In genomic region chr14:30671095-30671985, GRCm38 (mm10) we compare ENCODE assay signal across 8 mouse cellular contexts. TPM values are rescaled to one million over a fixed set of nuclear protein-coding genes. Genes with fewer than 3 reads are reported as not detected.
DNase-seq lines count a peak whose midpoint lies in the region; ATAC-seq and TF ChIP-seq lines count a peak whose summit lies in the region.

No protein-coding gene starts in this region.

- H3K4me3 ChIP-seq in stomach, postnatal 0 days (ENCODE audit: low read depth, low read length) = no peak overlapping the region

- no peak for TF ChIP-seq CTCF in stomach, postnatal 0 days (IDR thresholded peaks at IDR 0.05; ENCODE audit: low read depth)

- no peak overlapping the region for H3K4me2 ChIP-seq in stomach, postnatal 0 days (replicated peaks; ENCODE audit: low read depth)

- H3K36me3 ChIP-seq in stomach, postnatal 0 days (ENCODE audit: control insufficient read depth, insufficient read depth, low read length) = peaks cover 4% of the 10 kb centered on the region

- WGBS in stomach, postnatal 0 days = 67% methylated on average over 15 of the region's 15 CpGs

- peak; percentile 35 to 48 for DNase-seq in frontal cortex, postnatal 36 days (ENCODE audit: low spot score in 2 of 2)
- DNase-seq in frontal cortex, postnatal 25 days (ENCODE audit: low spot score in 2 of 2) = no peak
- DNase-seq in right cerebral cortex, adult 2 months (ENCODE audit: low spot score in 2 of 2) = peak; percentile 51 to 54
- no peak for DNase-seq in right cerebral cortex, postnatal 4 days
- DNase-seq in stomach, postnatal 0 days (ENCODE audit: low spot score) = no peak
- no peak for DNase-seq in gastrocnemius, adult 8-10 months (ENCODE audit: low spot score in 2 of 2)

- H3K4me1 ChIP-seq in stomach, postnatal 0 days (replicated peaks; ENCODE audit: control insufficient read depth, insufficient read depth) = no peaks in the 10 kb centered on the region

- no peaks in the 10 kb centered on the region for H3K9me3 ChIP-seq in stomach, postnatal 0 days (ENCODE audit: control insufficient read depth, low read length)

- H3K27me3 ChIP-seq in stomach, postnatal 0 days (ENCODE audit: control insufficient read depth, insufficient read depth, low read length) = no peaks in the 10 kb centered on the region

- no peak overlapping the region for H3K9ac ChIP-seq in stomach, postnatal 0 days (ENCODE audit: low read length)

- peak overlapping the region; percentile 67; the same call in 1 of the 2 replicates for H3K27ac ChIP-seq in stomach, postnatal 0 days (replicated peaks)

- no peak for TF ChIP-seq EP300 in stomach, postnatal 0 days (optimal IDR thresholded peaks at IDR 0.05)

- ATAC-seq in granulocyte monocyte progenitor cell, adult 5-6 weeks (replicated peaks; ENCODE audit: poor library complexity, severe bottlenecking) = 0 out of 2 replicates have a peak, but pooled peaks have one; percentile 23
- no peak; the same call in 1 of the 2 replicates for ATAC-seq in stomach, postnatal 0 days (ENCODE audit: low FRiP score, low TSS enrichment)
- ATAC-seq in cerebellum, adult (ENCODE audit: insufficient number of reproducible peaks, low FRiP score, low TSS enrichment) = no peak

RNA-seq across cellular contexts. Expression of gene Rft1, which starts 17.2 kb away (rescaled TPM):
- total RNA-seq in granulocyte monocyte progenitor cell, adult 5-6 weeks (2014; fragmentation: Nextera tagmentation) = 16.7 and 20.4 TPM in 2 replicates
- 16.9 and 21.4 TPM in 2 replicates for total RNA-seq in granulocyte monocyte progenitor cell, adult 5-6 weeks (2017)
- 12.1 and 12.3 TPM in 2 replicates for polyA plus RNA-seq in stomach, postnatal 0 days (2015; fragmentation: Nextera tagmentation; extraction: Ambion mirVana)
- 1 to 10 TPM; 4.5 to 5.6 (median 4.9) TPM for total RNA-seq in gastrocnemius, adult 8-10 months (2022)

RNA-seq across cellular contexts. Expression of gene Sfmbt1, which starts 43.3 kb away (rescaled TPM):
- total RNA-seq in granulocyte monocyte progenitor cell, adult 5-6 weeks (2014; fragmentation: Nextera tagmentation) = 11.7 and 13.0 TPM in 2 replicates
- 8.1 and 13.5 TPM in 2 replicates for total RNA-seq in granulocyte monocyte progenitor cell, adult 5-6 weeks (2017)
- polyA plus RNA-seq in stomach, postnatal 0 days (2015; fragmentation: Nextera tagmentation; extraction: Ambion mirVana) = 5.4 and 6.2 TPM in 2 replicates
- 10 to 100 TPM; 10.7 to 13.0 (median 12.2) TPM for total RNA-seq in gastrocnemius, adult 8-10 months (2022)

RNA-seq across cellular contexts. Expression of gene Prkcd, which starts 45.3 kb away (rescaled TPM):
- 158 and 179 TPM in 2 replicates for total RNA-seq in granulocyte monocyte progenitor cell, adult 5-6 weeks (2014; fragmentation: Nextera tagmentation)
- total RNA-seq in granulocyte monocyte progenitor cell, adult 5-6 weeks (2017) = 113 and 117 TPM in 2 replicates
- polyA plus RNA-seq in stomach, postnatal 0 days (2015; fragmentation: Nextera tagmentation; extraction: Ambion mirVana) = 62.8 and 72.3 TPM in 2 replicates
- 1 to 10 TPM; 2.3 to 8.6 (median 7.3) TPM for total RNA-seq in gastrocnemius, adult 8-10 months (2022)

Comparison
In these comparisons a context has a peak if more than half of its experiments do, and no peak if none do; other contexts are left out.
1. DNase-seq: peak in frontal cortex, postnatal 36 days (2 of 2) and right cerebral cortex, adult 2 months (2 of 2); none in frontal cortex, postnatal 25 days (0 of 2), right cerebral cortex, postnatal 4 days (single experiment), stomach, postnatal 0 days (single experiment) and gastrocnemius, adult 8-10 months (0 of 2).
2. RNA of gene Prkcd, which starts 45.3 kb away (total RNA-seq): 113 to 179 TPM in granulocyte monocyte progenitor cell, adult 5-6 weeks; 2.3 to 8.6 TPM in gastrocnemius, adult 8-10 months; every median in the first group is over 10 times any median in the second.